ENCODE assay signal across 8 mouse cellular contexts in genomic region chr5:21732177-21732911, GRCm38 (mm10). TPM values are rescaled to one million over a fixed set of nuclear protein-coding genes. Genes with fewer than 3 reads are reported as not detected.
DNase-seq lines count a peak whose midpoint lies in the region; TF ChIP-seq lines count a peak whose summit lies in the region.
"Had no signal": no experiment of that assay in that cellular context is flagged by ENCODE, and none has a peak within 500 bp of the region (broad histone marks: within the 10 kb centered on the region; RNA-seq: fewer than 3 reads in every experiment).

No protein-coding gene starts in this region.

- no peaks in the 10 kb centered on the region for H3K9me3 ChIP-seq in forebrain, embryonic 10.5 days

- no peak overlapping the region for H3K4me3 ChIP-seq in left cerebral cortex, adult 2 months
- H3K4me3 ChIP-seq in forebrain, embryonic 10.5 days, result peak overlapping the region; percentile 19; the same call in 1 of the 2 replicates

- TF ChIP-seq CTCF in left cerebral cortex, adult 2 months (IDR thresholded peaks at IDR 0.05), result no peak

- H3K27me3 ChIP-seq in forebrain, embryonic 10.5 days (ENCODE audit: poor library complexity, severe bottlenecking), result no peaks in the 10 kb centered on the region

- peak overlapping the region; percentile 82 for H3K27ac ChIP-seq in left cerebral cortex, adult 2 months
- H3K27ac ChIP-seq in forebrain, embryonic 10.5 days, result peak overlapping the region; percentile 89

- WGBS in forebrain, embryonic 10.5 days, result 52% methylated on average over 3 of the region's 3 CpGs

- no peaks in the 10 kb centered on the region for H3K36me3 ChIP-seq in forebrain, embryonic 10.5 days (replicated peaks)

- intact Hi-C loops in left cerebral cortex, adult 2 months (cut with DNase I), result loop anchor here (2.0 to 10.0 kb wide), 2 partner anchors 32 to 468 kb away; partner anchors contain the start of gene Napepld
- intact Hi-C loops in left cerebral cortex, postnatal 10 days (cut with DNase I), result no loop called here
- intact Hi-C loops in left cerebral cortex, postnatal 4 days (cut with DNase I), result no loop called here

- no peak for DNase-seq in left cerebral cortex, adult 2 months (ENCODE audit: extremely low spot score in 1 of 2, low spot score in 2 of 2)
- no peak for DNase-seq in left cerebral cortex, postnatal 10 days (ENCODE audit: extremely low spot score in 1 of 2, low spot score in 2 of 2)
- DNase-seq in forebrain, embryonic 10.5 days (ENCODE audit: extremely low spot score, low spot score), result peak; percentile 43
- DNase-seq in mesoderm, embryonic 11.5 days (ENCODE audit: low read depth, low spot score), result peak; percentile 25
- DNase-seq in retina, postnatal 1 day, result peak; percentile 74
- no peak for DNase-seq in spleen, postnatal 4 days (ENCODE audit: low spot score in 2 of 2)
- DNase-seq in left cerebral cortex, postnatal 4 days, result no peak
- DNase-seq: liver had no signal

- peaks cover 49% of the 10 kb centered on the region for H3K4me1 ChIP-seq in forebrain, embryonic 10.5 days

RNA-seq across cellular contexts. Expression of gene Pmpcb, which starts 4.6 kb away (rescaled TPM):
- total RNA-seq in left cerebral cortex, adult 2 months (2021), result 10 to 100 TPM; 66.8 to 68.7 TPM
- total RNA-seq in left cerebral cortex, postnatal 10 days (2021), result 10 to 100 TPM; 55.0 to 72.7 TPM
- 83.9 and 87.3 TPM in 2 replicates for polyA plus RNA-seq in forebrain, embryonic 10.5 days (2016; fragmentation: Nextera tagmentation; extraction: Ambion mirVana)
- 10 to 100 TPM; 66.9 to 73.3 TPM for total RNA-seq in left cerebral cortex, postnatal 4 days (2021)

RNA-seq across cellular contexts. Expression of gene Napepld, which starts 31.1 kb away (rescaled TPM):
- total RNA-seq in left cerebral cortex, adult 2 months (2021), result 10 to 100 TPM; 13.5 to 15.5 TPM
- 1 to 10 TPM; 5.0 to 5.2 TPM for total RNA-seq in left cerebral cortex, postnatal 10 days (2021)
- polyA plus RNA-seq in forebrain, embryonic 10.5 days (2016; fragmentation: Nextera tagmentation; extraction: Ambion mirVana), result 10.7 TPM in 2 replicates
- total RNA-seq in left cerebral cortex, postnatal 4 days (2021), result 1 to 10 TPM; 2.3 to 2.8 TPM

RNA-seq across cellular contexts. Expression of gene Dnajc2, which starts 52.7 kb away (rescaled TPM):
- total RNA-seq in left cerebral cortex, adult 2 months (2021), result 10 to 100 TPM; 34.4 to 34.9 TPM
- total RNA-seq in left cerebral cortex, postnatal 10 days (2021), result 10 to 100 TPM; 34.8 to 36.1 TPM
- polyA plus RNA-seq in forebrain, embryonic 10.5 days (2016; fragmentation: Nextera tagmentation; extraction: Ambion mirVana), result 99.4 and 114 TPM in 2 replicates
- 10 to 100 TPM; 45.8 to 51.6 TPM for total RNA-seq in left cerebral cortex, postnatal 4 days (2021)

RNA-seq across cellular contexts. Expression of gene Psmc2, which starts 52.7 kb away (rescaled TPM):
- 100 to 1,000 TPM; 105 to 113 TPM for total RNA-seq in left cerebral cortex, adult 2 months (2021)
- total RNA-seq in left cerebral cortex, postnatal 10 days (2021), result 100 to 1,000 TPM; 122 TPM
- polyA plus RNA-seq in forebrain, embryonic 10.5 days (2016; fragmentation: Nextera tagmentation; extraction: Ambion mirVana), result 253 and 258 TPM in 2 replicates
- total RNA-seq in left cerebral cortex, postnatal 4 days (2021), result 100 to 1,000 TPM; 110 to 115 TPM

Comparison
In these comparisons a context has a peak if more than half of its experiments do, and no peak if none do; other contexts are left out.
1. DNase-seq: peak in forebrain, embryonic 10.5 days (single experiment), mesoderm, embryonic 11.5 days (single experiment) and retina, postnatal 1 day (single experiment); none in left cerebral cortex, adult 2 months (0 of 2), left cerebral cortex, postnatal 10 days (0 of 2), spleen, postnatal 4 days (0 of 2) and left cerebral cortex, postnatal 4 days (single experiment).